Mouse (Mus musculus) lung, adult 2 months (tissue): ENCODE data around the gene Itgal. TPM values are rescaled to one million over a fixed set of nuclear protein-coding genes. Genes with fewer than 3 reads are reported as not detected.

ENCODE experiments used
- DNase-seq: peaks from one replicate; pipeline ENCODE4 v3.0.0; 2022
- H3K4me1 ChIP-seq: fragments of 200-500 bp; 2 replicates; pipeline ENCODE4 v1.6.1; 2011; ENCODE audit warnings: low read length; ENCODE audit not compliant: control insufficient read depth, insufficient read depth
- H3K4me3 ChIP-seq: fragments of 200-500 bp; replicated peaks from 2 replicates; pipeline ENCODE3; 2011; ENCODE audit warnings: low read depth, mild to moderate bottlenecking, control low read depth, low read length; ENCODE audit errors: extremely low read depth
- CTCF ChIP-seq: fragments of 200-500 bp; IDR thresholded peaks from 2 replicates; pipeline ENCODE4 v1.5.1; 2011; ENCODE audit warnings: mild to moderate bottlenecking, low read length, control low read depth; ENCODE audit not compliant: insufficient read depth
- POLR2A ChIP-seq: fragments of 200-500 bp; IDR thresholded peaks from 2 replicates; pipeline ENCODE4 v1.6.1; 2011; ENCODE audit warnings: low read depth, mild to moderate bottlenecking, control low read depth, low read length, borderline replicate concordance; ENCODE audit errors: extremely low read depth
- WGBS: fragments of 180-500 bp; shearing (Covaris S2); methylation state at CpG from one replicate; pipeline ENCODE4 v1.1.7; 2018; 5-methylcytosine and 5-hydroxymethylcytosine counted together
- polyA plus RNA-seq: library from polyadenylated mRNA; depleted of rRNA; stranded (reverse); fragments of >200 nt; gene quantifications from 2 replicates; pipeline ENCODE4 v1.2.3, GENCODE M21; 2012

Itgal gene
- polyA plus RNA-seq, 1 experiment: 36.9 TPM

DNA sequence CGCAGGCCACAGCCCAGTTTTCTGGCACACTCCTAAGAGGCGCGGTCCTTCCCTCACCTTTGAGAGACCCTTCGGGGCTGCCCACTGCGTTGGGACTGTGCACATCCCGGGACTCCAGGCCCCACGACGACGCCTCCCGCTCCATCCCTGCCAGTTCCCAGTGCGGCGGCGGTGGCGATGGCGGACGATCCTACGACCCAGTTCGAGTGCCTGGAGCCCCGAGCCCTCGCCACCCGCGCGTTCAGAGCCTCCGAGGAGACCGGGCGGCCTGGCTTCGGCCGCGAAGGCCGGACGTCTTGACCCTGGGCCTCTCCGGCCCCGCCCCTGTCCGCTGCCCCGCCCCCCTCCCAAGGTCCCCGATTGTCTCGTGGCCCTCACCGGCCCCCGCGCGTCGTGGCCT lies 49.0 kb downstream of the Itgal start:
- TF ChIP-seq POLR2A: no peak; the same call in 1 of the 2 replicates
- no peak for TF ChIP-seq CTCF
- 1% methylated on average over 42 of the region's 42 CpGs for WGBS
- no peak for DNase-seq
- H3K4me3 ChIP-seq: peak overlapping the region; percentile 89
- no peaks in the 10 kb centered on the region; the same call in 1 of the 2 replicates for H3K4me1 ChIP-seq

DNA sequence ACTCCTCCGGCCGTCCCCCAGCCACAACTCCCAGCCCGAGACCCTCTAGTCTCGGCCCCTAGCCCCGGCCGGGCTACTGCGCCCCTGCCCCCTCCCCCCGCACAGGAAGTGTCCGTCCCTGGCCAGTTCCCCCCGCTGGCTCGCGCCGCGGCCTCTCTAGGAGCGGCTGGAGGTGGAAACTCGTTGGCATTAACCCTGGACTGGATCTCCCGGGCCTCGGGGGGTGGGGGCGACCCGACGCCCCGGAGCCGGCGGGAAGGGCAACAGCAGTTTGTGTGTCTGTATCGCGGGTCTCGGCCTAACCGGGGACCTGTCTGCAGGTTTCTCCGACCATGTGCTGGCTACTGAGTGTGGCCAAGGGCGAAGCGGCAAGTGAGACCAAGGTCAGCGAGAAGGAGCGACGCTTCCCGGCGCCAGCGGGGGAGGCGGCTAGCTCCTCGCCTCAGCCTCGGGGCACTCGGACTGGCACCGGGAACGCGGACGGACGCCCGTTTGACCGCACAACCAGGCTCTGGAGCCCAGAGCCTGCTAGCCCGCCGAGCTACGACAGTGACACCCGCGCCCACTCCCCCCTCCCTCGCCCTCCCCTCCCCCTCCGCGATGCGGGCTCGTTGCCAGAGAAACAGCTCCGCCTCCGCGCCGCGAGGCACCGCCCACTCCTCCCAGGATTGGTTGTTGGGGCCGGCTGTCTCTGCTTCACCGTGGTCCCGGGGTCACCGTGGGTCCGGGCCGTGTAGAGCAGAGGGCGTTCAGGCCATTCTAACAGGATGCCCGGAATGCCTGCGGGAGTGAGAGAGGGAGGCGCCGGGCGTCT lies 49.7 kb downstream of the Itgal start, which contains the start of gene Zfp768:
Gene Zfp768, minus strand, starts transcription at position 78 of the 814 bp plus-strand sequence.
- peak; percentile 96 for DNase-seq
- no peaks in the 10 kb centered on the region; the same call in 1 of the 2 replicates for H3K4me1 ChIP-seq
- TF ChIP-seq CTCF: no peak
- TF ChIP-seq POLR2A: peak; percentile 74; the same call in 1 of the 2 replicates
- under 1% methylated on average over 73 of the region's 76 CpGs for WGBS
- H3K4me3 ChIP-seq: peak within 1 kb of the TSS; percentile 89

DNA sequence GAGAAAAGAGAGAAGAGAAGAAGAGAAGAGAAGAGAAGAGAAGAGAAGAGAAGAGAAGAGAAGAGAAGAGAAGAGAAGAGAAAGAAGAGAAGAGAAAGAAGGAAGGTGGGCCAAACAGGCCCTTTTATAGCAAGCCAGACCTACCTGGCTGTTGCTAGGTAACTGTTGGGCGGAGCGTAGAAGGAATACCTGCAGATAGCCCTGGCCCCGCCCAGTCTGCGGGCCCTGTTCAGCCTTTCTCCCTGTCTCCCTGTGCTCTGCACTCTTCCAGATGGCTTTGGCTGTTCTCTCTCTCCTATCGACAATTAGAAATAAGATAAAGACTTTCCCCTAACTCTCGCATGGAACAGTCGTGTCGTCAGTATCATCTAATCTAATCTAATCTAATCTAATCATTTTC lies 50.6 kb downstream of the Itgal start:
- H3K4me1 ChIP-seq: no peaks in the 10 kb centered on the region; the same call in 1 of the 2 replicates
- H3K4me3 ChIP-seq: no peak overlapping the region
- DNase-seq: peak; percentile 64
- 34% methylated on average over 8 of the region's 8 CpGs for WGBS
- TF ChIP-seq POLR2A (no peak), CTCF (no peak)

DNA sequence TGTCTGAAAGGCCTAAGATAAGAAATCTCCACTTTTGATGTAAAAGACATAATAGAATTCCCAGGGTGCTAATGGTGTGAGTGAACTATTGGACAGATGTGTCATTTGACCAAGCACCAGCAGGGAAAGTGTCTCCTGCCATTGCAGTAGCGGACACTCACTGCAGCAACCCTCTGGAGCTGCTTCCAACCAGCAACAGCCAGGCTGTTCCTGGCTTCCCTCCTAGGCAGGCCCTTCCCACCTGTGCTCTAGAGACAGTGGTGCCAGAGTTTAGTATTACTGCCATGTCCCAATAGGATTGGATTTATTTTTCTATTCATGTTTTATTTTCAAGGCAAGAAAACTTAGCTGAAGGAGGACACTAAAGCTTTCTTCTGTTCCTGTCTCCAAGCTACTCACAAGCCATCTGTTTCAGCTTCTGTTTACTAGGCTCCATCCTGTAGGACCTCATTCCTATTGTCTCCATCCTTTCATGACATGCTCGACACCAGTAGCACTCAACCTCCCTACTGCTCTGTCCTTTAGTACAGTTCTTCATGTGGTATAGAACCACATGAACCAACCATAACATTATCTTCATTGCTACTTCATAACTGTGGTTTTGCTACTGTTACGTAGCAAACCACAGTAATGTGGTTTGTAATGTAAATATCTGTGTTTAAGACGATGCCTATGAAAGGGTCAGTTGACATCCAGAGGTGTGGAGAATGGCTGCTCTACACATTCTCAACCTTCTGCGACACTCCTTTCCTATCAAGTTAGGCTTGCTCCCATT lies 55.4 kb downstream of the Itgal start:
- Histone ChIP-seq H3K4me1 (no peaks in the 10 kb centered on the region; the same call in 1 of the 2 replicates), H3K4me3 (no peak overlapping the region)
- WGBS: 72% methylated on average over 5 of the region's 5 CpGs
- TF ChIP-seq POLR2A (no peak), CTCF (no peak)
- DNase-seq: no peak

DNA sequence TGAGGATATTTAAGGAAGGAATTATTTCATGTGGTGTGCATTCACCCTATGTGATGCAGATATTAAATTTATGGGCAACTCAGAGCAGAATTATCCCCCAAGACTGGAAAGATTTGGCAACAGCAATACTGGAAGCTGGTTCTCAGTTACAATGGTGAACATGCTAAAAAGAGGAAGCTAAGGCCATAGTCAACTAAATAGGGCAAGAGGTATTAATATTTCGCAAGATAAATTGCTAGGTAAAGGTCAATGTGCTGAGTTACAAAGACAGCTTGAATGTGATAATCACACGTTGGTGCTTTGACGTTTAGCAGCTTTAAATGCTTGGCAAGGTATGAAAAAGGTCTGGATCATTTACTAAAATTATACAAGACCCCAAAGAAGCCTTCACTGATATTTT lies 59.7 kb downstream of the Itgal start:
- TF ChIP-seq CTCF (no peak), POLR2A (no peak)
- 64% methylated on average over 3 of the region's 3 CpGs for WGBS
- Histone ChIP-seq H3K4me1 (no peaks in the 10 kb centered on the region), H3K4me3 (no peak overlapping the region)
- no peak for DNase-seq

DNA sequence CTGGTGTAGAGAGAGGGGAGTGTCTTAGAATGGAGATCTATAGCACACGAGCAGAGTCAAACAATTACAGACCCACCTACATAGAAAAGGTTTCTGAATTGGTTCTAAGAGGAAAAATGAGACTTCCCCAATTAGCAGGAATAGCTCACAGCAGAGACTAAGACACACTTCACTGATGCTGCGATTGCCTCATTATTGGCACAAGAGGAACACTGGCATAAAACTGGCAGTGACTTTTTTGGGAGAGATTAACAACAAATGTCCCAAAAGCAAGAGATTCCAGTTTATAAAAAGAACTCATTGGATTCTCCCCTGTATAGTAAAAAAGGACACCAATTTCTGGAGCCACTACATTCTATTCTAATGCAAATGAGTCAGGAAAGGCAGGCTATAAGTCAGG lies 61.8 kb downstream of the Itgal start:
- H3K4me1 ChIP-seq: no peaks in the 10 kb centered on the region; the same call in 1 of the 2 replicates
- no peak overlapping the region for H3K4me3 ChIP-seq
- WGBS: 50% methylated on average over 2 of the region's 2 CpGs
- TF ChIP-seq CTCF: no peak
- TF ChIP-seq POLR2A: no peak
- no peak for DNase-seq

DNA sequence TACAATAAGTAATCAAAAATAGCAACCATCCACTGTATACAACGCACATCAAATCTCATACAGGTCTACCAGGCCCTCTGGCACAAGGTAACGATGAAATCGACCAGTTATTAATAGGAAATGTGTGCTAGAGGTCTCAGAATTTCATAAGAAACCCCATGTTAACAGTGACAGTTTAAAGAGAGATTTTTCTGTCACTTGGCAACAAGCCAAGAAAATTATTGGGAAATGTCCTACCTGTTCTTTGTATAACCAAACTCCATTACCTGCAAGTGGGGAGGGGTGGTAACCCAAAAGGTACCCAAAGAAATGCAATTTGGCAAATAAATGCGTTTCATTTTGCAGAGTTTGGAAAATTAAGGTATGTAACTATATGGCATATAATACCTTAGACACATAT lies 62.4 kb downstream of the Itgal start:
- Histone ChIP-seq H3K4me1 (no peaks in the 10 kb centered on the region; the same call in 1 of the 2 replicates), H3K4me3 (no peak overlapping the region)
- TF ChIP-seq CTCF (no peak), POLR2A (no peak)
- 66% methylated on average over 4 of the region's 4 CpGs for WGBS
- DNase-seq: no peak

DNA sequence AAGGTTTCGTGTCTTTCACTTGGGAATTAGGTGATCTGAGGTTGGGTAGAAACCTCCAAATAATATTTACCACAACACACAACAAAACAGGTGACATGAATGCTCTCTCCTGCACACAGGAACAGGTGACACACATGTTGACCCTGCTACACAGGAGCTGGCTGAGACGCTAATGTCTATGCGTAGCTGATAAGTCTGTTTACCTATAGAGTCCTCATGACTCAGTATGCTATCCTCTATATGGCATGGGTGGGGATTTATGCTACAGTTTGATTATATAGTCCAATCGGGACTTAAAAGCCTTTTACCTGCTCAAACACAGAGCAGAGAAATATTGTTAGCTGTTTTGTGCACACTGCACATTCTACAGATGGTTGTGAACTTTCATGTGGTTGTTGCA lies 64.2 kb downstream of the Itgal start:
- no peak for DNase-seq
- TF ChIP-seq CTCF: no peak
- no peak for TF ChIP-seq POLR2A
- 55% methylated on average over 4 of the region's 4 CpGs for WGBS

DNA sequence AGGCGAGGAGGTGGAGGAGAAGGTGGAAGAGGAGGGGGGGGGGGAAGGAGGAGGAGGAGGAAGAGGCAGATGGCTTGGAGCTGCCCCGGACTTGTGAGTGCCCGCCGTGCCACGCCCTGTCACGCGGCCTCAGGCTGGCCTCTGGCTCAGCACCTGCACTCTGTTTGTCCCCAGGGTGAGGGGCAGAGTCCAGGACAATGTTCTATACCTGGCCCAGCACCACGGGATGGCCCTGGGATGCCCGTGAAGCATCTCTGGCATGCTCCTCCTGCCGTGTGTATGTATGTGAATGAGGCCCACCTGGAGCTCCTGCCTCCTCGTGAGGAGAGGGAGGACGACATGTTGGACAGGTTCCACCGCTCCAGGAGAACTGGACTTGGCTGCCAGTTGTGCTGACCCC lies 65.4 kb downstream of the Itgal start:
- H3K4me1 ChIP-seq: no peaks in the 10 kb centered on the region; the same call in 1 of the 2 replicates
- H3K4me3 ChIP-seq: no peak overlapping the region
- whole genome bisulfite sequencing: 45% methylated on average over 13 of the region's 13 CpGs
- TF ChIP-seq CTCF (no peak), POLR2A (no peak)
- DNase-seq: no peak

More for the DNA sequence above, 64.2 kb downstream of the Itgal start:
- Histone ChIP-seq H3K4me1 (no peaks in the 10 kb centered on the region; the same call in 1 of the 2 replicates), H3K4me3 (no peak overlapping the region)
